Mouse (Mus musculus) cerebellum, adult 2 months (tissue): ENCODE results near the gene Nrp1.

Source experiments
- CTCF ChIP-seq: fragments of 200-500 bp; IDR thresholded peaks from 2 replicates; pipeline ENCODE4 v1.5.1; 2011; ENCODE audit warnings: low read depth, mild to moderate bottlenecking, control low read depth, low read length, moderate library complexity, borderline replicate concordance; ENCODE audit not compliant: insufficient read depth
- POLR2A ChIP-seq: fragments of 200-500 bp; IDR thresholded peaks from 2 replicates; pipeline ENCODE4 v1.6.1; 2011; ENCODE audit warnings: low read length, control low read depth, borderline replicate concordance; ENCODE audit not compliant: insufficient read depth

DNA sequence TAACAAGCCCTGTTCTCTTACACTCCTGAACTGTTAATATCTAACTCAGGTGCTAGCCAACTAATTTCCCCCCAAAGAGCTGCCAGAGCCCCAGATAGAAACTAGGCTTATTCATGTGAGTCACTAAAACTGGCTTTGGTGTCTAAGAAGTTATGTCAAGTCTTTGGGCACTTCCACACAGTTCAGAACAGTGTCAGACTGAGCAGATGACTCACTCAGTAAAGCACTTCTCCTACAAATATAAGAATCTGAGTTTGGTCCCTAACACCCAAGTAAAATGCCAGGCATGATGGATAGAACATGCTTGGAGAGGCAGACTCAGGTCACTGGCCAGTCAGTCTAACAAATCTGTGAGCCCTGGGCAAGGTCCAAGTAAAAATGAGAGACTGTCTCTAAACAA lies 65.4 kb downstream of the Nrp1 start:
- TF ChIP-seq CTCF: no peak
- TF ChIP-seq POLR2A: no peak
